Mouse (Mus musculus): ENCODE data around the gene Trim33. TPM values are rescaled to one million over a fixed set of nuclear protein-coding genes. Genes with fewer than 3 reads are reported as not detected.

Gene Trim33
- total RNA-seq, 4 experiments from 2014 or later = 45.6 to 57.6 (median 54.1) TPM

- no peak for DNase-seq (ENCODE audit: low spot score in 2 of 2)
Observed at GRCm38 (mm10) chr3:103400807-103401206, 121.7 kb downstream of the Trim33 start.

GRCm38 (mm10) chr3:103401342-103402098 is 122.4 kb downstream of the Trim33 start:
- DNase-seq (ENCODE audit: low spot score in 2 of 2) = peak; percentile 87

- no peak for DNase-seq (ENCODE audit: low spot score in 2 of 2)
Observed at GRCm38 (mm10) chr3:103402212-103402611, 123.1 kb downstream of the Trim33 start.

GRCm38 (mm10) chr3:103405135-103405534 is 126.0 kb downstream of the Trim33 start:
- no peak for DNase-seq (ENCODE audit: low spot score in 2 of 2)

GRCm38 (mm10) chr3:103405871-103406765 is 127.0 kb downstream of the Trim33 start:
- no peak for DNase-seq (ENCODE audit: low spot score in 2 of 2)

Other genes with a start within 250 kb of the Trim33 start
- 10 to 100 TPM; 61.6 to 82.7 (median 65.9) TPM for gene Nras, start 221.0 kb upstream of the Trim33 start, total RNA-seq (2022)
- gene Ampd1, start 205.3 kb upstream of the Trim33 start, total RNA-seq (2022) = not detected
- gene Dennd2c, start 176.7 kb upstream of the Trim33 start, total RNA-seq (2022) = 1 to 10 TPM in 2 of 4 experiments, under 1 TPM in 2; 0.39 to 1.1 (median 0.75) TPM
- gene Bcas2, start 107.6 kb upstream of the Trim33 start, total RNA-seq (2022) = 10 to 100 TPM; 67.1 to 70.8 (median 67.8) TPM